ENCODE assay signal across 18 mouse cellular contexts in genomic region chr14:31671635-31672320, GRCm38 (mm10). TPM values are rescaled to one million over a fixed set of nuclear protein-coding genes. Genes with fewer than 3 reads are reported as not detected.
DNase-seq lines count a peak whose midpoint lies in the region; ATAC-seq lines count a peak whose summit lies in the region.
"Had no signal": no experiment of that assay in that cellular context is flagged by ENCODE, and none has a peak within 500 bp of the region (broad histone marks: within the 10 kb centered on the region; RNA-seq: fewer than 3 reads in every experiment).

No protein-coding gene starts in this region.

- WGBS in neural tube, embryonic 15.5 days = 60% methylated on average over 10 of the region's 10 CpGs
- WGBS in limb, embryonic 12.5 days = 76% methylated on average over 10 of the region's 10 CpGs
- WGBS in heart, embryonic 11.5 days (ENCODE audit: insufficient replicate concordance) = 68% methylated on average over 10 of the region's 10 CpGs

- H3K4me2 ChIP-seq in neural tube, embryonic 15.5 days = no peak overlapping the region
- H3K4me2 ChIP-seq in limb, embryonic 12.5 days = no peak overlapping the region
- no peak overlapping the region for H3K4me2 ChIP-seq in heart, embryonic 11.5 days
- H3K4me2 ChIP-seq: midbrain, embryonic 13.5 days had no signal

- peak; percentile 77 for DNase-seq in heart, adult 11 months
- DNase-seq in heart, adult 9 months (ENCODE audit: low spot score in 2 of 2) = no peak
- peak; percentile 13 for DNase-seq in neural tube, embryonic 10.5 days (ENCODE audit: extremely low spot score, low spot score)
- DNase-seq in ovary, postnatal 36 days (ENCODE audit: low spot score) = no peak
- DNase-seq: adrenal gland, postnatal 10 days; B cell, adult 2 months; cerebellum, postnatal 25 days; gastrocnemius, postnatal 36 days; heart, postnatal 14 days; lung, postnatal 36 days; right cerebral cortex, postnatal 4 days had no signal

- no peak overlapping the region for H3K27ac ChIP-seq in neural tube, embryonic 15.5 days (replicated peaks)
- 0 out of 2 replicates have a peak overlapping the region, but pooled peaks have one; percentile 23 for H3K27ac ChIP-seq in limb, embryonic 12.5 days
- H3K27ac ChIP-seq in heart, embryonic 11.5 days (ENCODE audit: low read depth, low read length) = no peak overlapping the region
- H3K27ac ChIP-seq: kidney, postnatal 0 days; midbrain, embryonic 13.5 days had no signal

- peaks cover 15% of the 10 kb centered on the region for H3K4me1 ChIP-seq in neural tube, embryonic 15.5 days
- H3K4me1 ChIP-seq in limb, embryonic 12.5 days (replicated peaks) = peaks cover 7% of the 10 kb centered on the region; the same call in 1 of the 2 replicates
- peaks cover 4% of the 10 kb centered on the region; the same call in 1 of the 2 replicates for H3K4me1 ChIP-seq in heart, embryonic 11.5 days (ENCODE audit: control insufficient read depth, insufficient read depth, low read length)

- H3K9me3 ChIP-seq in neural tube, embryonic 15.5 days (replicated peaks) = no peaks in the 10 kb centered on the region
- no peaks in the 10 kb centered on the region for H3K9me3 ChIP-seq in limb, embryonic 12.5 days
- no peaks in the 10 kb centered on the region for H3K9me3 ChIP-seq in heart, embryonic 11.5 days (replicated peaks; ENCODE audit: control insufficient read depth, low read length)
- H3K9me3 ChIP-seq: midbrain, embryonic 13.5 days had no signal

- no peak overlapping the region for H3K9ac ChIP-seq in neural tube, embryonic 15.5 days (replicated peaks)
- H3K9ac ChIP-seq in limb, embryonic 12.5 days (replicated peaks) = 0 out of 2 replicates have a peak overlapping the region, but pooled peaks have one; percentile 23
- H3K9ac ChIP-seq in heart, embryonic 11.5 days (ENCODE audit: low read depth, low read length) = no peak overlapping the region
- H3K9ac ChIP-seq: midbrain, embryonic 13.5 days had no signal

- H3K27me3 ChIP-seq in neural tube, embryonic 15.5 days (replicated peaks) = no peaks in the 10 kb centered on the region
- no peaks in the 10 kb centered on the region for H3K27me3 ChIP-seq in limb, embryonic 12.5 days
- H3K27me3 ChIP-seq in heart, embryonic 11.5 days (ENCODE audit: control insufficient read depth, insufficient read depth, low read length) = no peaks in the 10 kb centered on the region
- H3K27me3 ChIP-seq: midbrain, embryonic 13.5 days had no signal

- no peak for ATAC-seq in neural tube, embryonic 15.5 days (ENCODE audit: low FRiP score)
- no peak for ATAC-seq in limb, embryonic 12.5 days (ENCODE audit: insufficient number of reproducible peaks, insufficient read depth, low FRiP score, low TSS enrichment, low read depth)
- ATAC-seq in neutrophil, adult 5-6 weeks (ENCODE audit: extremely low read depth, insufficient number of reproducible peaks, low FRiP score, poor library complexity, severe bottlenecking) = peak; percentile 11; the same call in 1 of the 2 replicates
- no peak for ATAC-seq in heart, embryonic 11.5 days (replicated peaks; ENCODE audit: insufficient number of reproducible peaks, low FRiP score, low TSS enrichment)
- ATAC-seq: midbrain, embryonic 13.5 days had no signal

- no peak overlapping the region for H3K4me3 ChIP-seq in neural tube, embryonic 15.5 days (replicated peaks)
- H3K4me3 ChIP-seq in limb, embryonic 12.5 days (replicated peaks) = no peak overlapping the region
- no peak overlapping the region for H3K4me3 ChIP-seq in heart, embryonic 11.5 days (ENCODE audit: low read depth, low read length)
- H3K4me3 ChIP-seq: midbrain, embryonic 13.5 days had no signal

- no peaks in the 10 kb centered on the region for H3K36me3 ChIP-seq in neural tube, embryonic 15.5 days
- H3K36me3 ChIP-seq in limb, embryonic 12.5 days = peaks cover 15% of the 10 kb centered on the region
- H3K36me3 ChIP-seq in heart, embryonic 11.5 days (ENCODE audit: control insufficient read depth, insufficient read depth, low read length) = peaks cover 7% of the 10 kb centered on the region; the same call in 1 of the 2 replicates

RNA-seq across cellular contexts. Expression of gene Hacl1, which starts 30.7 kb away (rescaled TPM):
- polyA plus RNA-seq in neural tube, embryonic 15.5 days (2015; fragmentation: Nextera tagmentation; extraction: Ambion mirVana) = 7.9 and 11.0 TPM in 2 replicates
- 10.6 and 13.3 TPM in 2 replicates for polyA plus RNA-seq in limb, embryonic 12.5 days (2016; fragmentation: Nextera tagmentation; extraction: Ambion mirVana)
- 19.1 and 21.9 TPM in 2 replicates for total RNA-seq in neutrophil, adult 5-6 weeks (2017)
- polyA plus RNA-seq in heart, embryonic 11.5 days (2014; fragmentation: Nextera tagmentation; extraction: Ambion mirVana) = 8.5 and 16.1 TPM in 2 replicates

RNA-seq across cellular contexts. Expression of gene Btd, which starts 30.9 kb away (rescaled TPM):
- polyA plus RNA-seq in neural tube, embryonic 15.5 days (2015; fragmentation: Nextera tagmentation; extraction: Ambion mirVana) = 15.6 and 19.0 TPM in 2 replicates
- 23.2 and 25.5 TPM in 2 replicates for polyA plus RNA-seq in limb, embryonic 12.5 days (2016; fragmentation: Nextera tagmentation; extraction: Ambion mirVana)
- 8.3 and 14.0 TPM in 2 replicates for total RNA-seq in neutrophil, adult 5-6 weeks (2017)
- polyA plus RNA-seq in heart, embryonic 11.5 days (2014; fragmentation: Nextera tagmentation; extraction: Ambion mirVana) = 22.3 and 25.0 TPM in 2 replicates

RNA-seq across cellular contexts. Expression of gene Gm49387, which starts 31.1 kb away (rescaled TPM):
- polyA plus RNA-seq in neural tube, embryonic 15.5 days (2015; fragmentation: Nextera tagmentation; extraction: Ambion mirVana) = 0.24 and 0.59 TPM in 2 replicates
- 2.0 TPM in 1 of 2 replicates, not detected in the other for polyA plus RNA-seq in limb, embryonic 12.5 days (2016; fragmentation: Nextera tagmentation; extraction: Ambion mirVana)
- total RNA-seq in neutrophil, adult 5-6 weeks (2017) = not detected in 2 replicates
- polyA plus RNA-seq in heart, embryonic 11.5 days (2014; fragmentation: Nextera tagmentation; extraction: Ambion mirVana) = 0.84 TPM in 1 of 2 replicates, not detected in the other
- total RNA-seq: left cerebral cortex, adult 8-10 months had no signal
- polyA plus RNA-seq: kidney, postnatal 0 days; midbrain, embryonic 13.5 days had no signal

Comparison
In these comparisons a context has a peak if more than half of its experiments do, and no peak if none do; other contexts are left out.
1. DNase-seq: peak in heart, adult 11 months (single experiment) and neural tube, embryonic 10.5 days (single experiment); none in heart, adult 9 months (0 of 2) and ovary, postnatal 36 days (single experiment).